Mouse (Mus musculus): ENCODE results near the gene 1700025G04Rik.

DNA sequence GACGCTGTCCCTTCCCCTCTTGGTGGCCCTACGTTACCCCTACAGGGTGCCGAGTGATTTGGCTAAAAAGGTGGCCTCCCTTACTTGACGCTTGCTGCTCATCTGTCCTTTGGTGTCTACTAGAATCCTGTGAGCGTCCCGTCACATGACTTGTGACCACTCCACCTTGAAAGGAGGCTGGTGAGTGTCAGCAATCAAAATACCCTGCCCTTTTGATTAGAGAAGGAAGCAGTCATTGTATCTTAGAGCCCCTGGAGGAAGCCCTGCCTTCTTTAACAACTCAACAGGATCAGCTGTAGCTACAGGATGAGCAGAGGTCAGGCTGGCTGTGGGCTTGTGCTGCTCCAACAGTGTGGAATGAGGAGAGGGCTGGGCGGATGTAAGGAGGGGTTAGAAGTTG, 190.0 kb downstream of the 1700025G04Rik start:
- no peak for TF ChIP-seq TAL1 (IDR thresholded peaks at IDR 0.05; ENCODE audit: low read length)
- no peak for TF ChIP-seq GATA1 (IDR thresholded peaks at IDR 0.05; ENCODE audit: low read length)
